In genomic region chr2:11767161-11767545, GRCm38 (mm10) we compare ENCODE assay signal across 14 mouse cellular contexts. TPM values are rescaled to one million over a fixed set of nuclear protein-coding genes. Genes with fewer than 3 reads are reported as not detected.
A peak's percentile ranks its signal among the peaks of the same experiment; 100 is the strongest.
DNase-seq lines count a peak whose midpoint lies in the region; TF ChIP-seq lines count a peak whose summit lies in the region.
"Had no signal": no experiment of that assay in that cellular context is flagged by ENCODE, and none has a peak within 500 bp of the region (broad histone marks: within the 10 kb centered on the region; RNA-seq: fewer than 3 reads in every experiment).

No protein-coding gene starts in this region.

- H3K27ac ChIP-seq in bone marrow macrophage, adult 2 months (ENCODE audit: insufficient read depth, low read depth, low read length), result 0 out of 2 replicates have a peak overlapping the region, but pooled peaks have one; percentile 13
- H3K27ac ChIP-seq: embryonic facial prominence, embryonic 15.5 days; forebrain, embryonic 13.5 days; lung, embryonic 15.5 days; midbrain, embryonic 10.5 days; stomach, postnatal 0 days had no signal

- TF ChIP-seq CTCF in bone marrow macrophage, adult 2 months (IDR thresholded peaks at IDR 0.05; ENCODE audit: low read depth, low read length), result no peak

- no peak for TF ChIP-seq POLR2A in bone marrow macrophage, adult 2 months (IDR thresholded peaks at IDR 0.05; ENCODE audit: borderline replicate concordance, low read depth, low read length)

- peaks cover 34% of the 10 kb centered on the region for H3K4me1 ChIP-seq in bone marrow macrophage, adult 2 months (ENCODE audit: control insufficient read depth, insufficient read depth, low read length)
- H3K4me1 ChIP-seq: embryonic facial prominence, embryonic 15.5 days; forebrain, embryonic 13.5 days; lung, embryonic 15.5 days; midbrain, embryonic 10.5 days had no signal

- intact Hi-C loops in gastrocnemius, postnatal 36 days (cut with DNase I), result no loop called here

- no peak overlapping the region for H3K4me3 ChIP-seq in bone marrow macrophage, adult 2 months (ENCODE audit: insufficient read depth, low read length)
- H3K4me3 ChIP-seq: embryonic facial prominence, embryonic 15.5 days; forebrain, embryonic 13.5 days; lung, embryonic 15.5 days; midbrain, embryonic 10.5 days had no signal

- DNase-seq in gastrocnemius, adult 18-20 months (ENCODE audit: low spot score), result peak; percentile 71
- no peak for DNase-seq in gastrocnemius, postnatal 4 days (ENCODE audit: low spot score in 2 of 2)
- peak; percentile 4 for DNase-seq in lung, postnatal 10 days
- DNase-seq in lung, postnatal 25 days (ENCODE audit: low spot score), result no peak
- DNase-seq in gastrocnemius, postnatal 36 days, result peak; percentile 25 to 57
- no peak for DNase-seq in layer of hippocampus, adult 9-11 months
- DNase-seq: kidney, adult 9 months; spleen, adult 18-20 months had no signal

RNA-seq across cellular contexts. Expression of gene Fbh1, which starts 10.2 kb away (rescaled TPM):
- total RNA-seq in gastrocnemius, adult 18-20 months (2021), result 10 to 100 TPM; 19.3 to 19.5 TPM
- 10 to 100 TPM; 62.3 to 70.9 TPM for total RNA-seq in gastrocnemius, postnatal 4 days (2021)
- polyA plus RNA-seq in bone marrow macrophage, adult 2 months (2012; ENCODE audit: insufficient read depth, insufficient read length, missing spikeins), result 86.6 and 96.2 TPM in 2 replicates
- total RNA-seq in gastrocnemius, postnatal 36 days (2021), result 10 to 100 TPM; 26.3 to 30.5 TPM

RNA-seq across cellular contexts. Expression of gene Ankrd16, which starts 10.5 kb away (rescaled TPM):
- 10 to 100 TPM; 20.9 to 22.1 TPM for total RNA-seq in gastrocnemius, adult 18-20 months (2021)
- total RNA-seq in gastrocnemius, postnatal 4 days (2021), result 10 to 100 TPM; 38.2 to 50.2 TPM
- polyA plus RNA-seq in bone marrow macrophage, adult 2 months (2012; ENCODE audit: insufficient read depth, insufficient read length, missing spikeins), result 43.0 and 47.9 TPM in 2 replicates
- total RNA-seq in gastrocnemius, postnatal 36 days (2021), result 10 to 100 TPM; 21.9 to 24.9 TPM

Comparison
In these comparisons a context has a peak if more than half of its experiments do, and no peak if none do; other contexts are left out.
1. DNase-seq: peak in gastrocnemius, adult 18-20 months (single experiment), lung, postnatal 10 days (single experiment) and gastrocnemius, postnatal 36 days (2 of 2); none in gastrocnemius, postnatal 4 days (0 of 2), lung, postnatal 25 days (single experiment) and layer of hippocampus, adult 9-11 months (single experiment).